Mouse (Mus musculus): ENCODE data around the gene Zfp566.
A peak's percentile ranks its signal among the peaks of the same experiment; 100 is the strongest.

Gene Zfp566

DNA sequence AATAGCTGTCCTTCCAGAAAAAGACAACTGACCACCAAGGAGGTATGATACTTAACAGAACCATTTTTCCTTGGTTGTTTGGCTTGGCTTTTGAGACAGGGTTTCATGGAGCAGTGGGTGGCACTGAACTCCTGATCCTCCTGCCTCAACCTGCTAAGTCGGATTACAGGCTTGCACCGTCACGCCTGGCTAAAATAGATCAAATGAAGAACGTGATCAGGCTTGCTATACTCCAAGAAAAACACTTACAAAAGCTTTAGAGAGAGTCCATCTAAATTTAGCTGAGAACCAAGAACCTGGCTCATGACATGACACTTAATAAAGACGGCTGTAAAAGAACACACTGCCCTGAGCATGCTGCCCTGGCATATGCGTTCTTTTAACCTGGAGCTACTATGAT lies 30.0 kb downstream of the Zfp566 start:
- no peak for DNase-seq (ENCODE audit: low read depth, low spot score)

DNA sequence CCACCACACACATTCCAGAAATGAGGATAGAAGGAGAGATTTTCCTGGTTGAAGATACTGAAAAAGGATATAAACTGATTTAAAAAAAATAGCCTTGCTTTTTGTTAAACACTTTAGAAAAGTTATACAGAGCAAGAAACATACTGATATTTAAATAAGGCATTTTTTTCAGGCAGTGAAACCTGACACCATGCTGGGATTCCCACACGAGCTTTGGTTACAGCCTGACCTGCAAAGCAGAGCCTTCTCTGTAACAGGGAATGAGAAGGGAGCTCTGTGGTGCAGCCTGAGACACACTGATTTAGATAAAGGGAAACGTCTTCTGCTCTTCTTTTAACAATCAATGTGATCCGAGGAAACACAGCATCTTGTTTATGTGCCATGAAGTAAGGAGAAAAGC lies 36.7 kb downstream of the Zfp566 start:
- peak; percentile 45 for DNase-seq (ENCODE audit: low read depth, low spot score)

DNA sequence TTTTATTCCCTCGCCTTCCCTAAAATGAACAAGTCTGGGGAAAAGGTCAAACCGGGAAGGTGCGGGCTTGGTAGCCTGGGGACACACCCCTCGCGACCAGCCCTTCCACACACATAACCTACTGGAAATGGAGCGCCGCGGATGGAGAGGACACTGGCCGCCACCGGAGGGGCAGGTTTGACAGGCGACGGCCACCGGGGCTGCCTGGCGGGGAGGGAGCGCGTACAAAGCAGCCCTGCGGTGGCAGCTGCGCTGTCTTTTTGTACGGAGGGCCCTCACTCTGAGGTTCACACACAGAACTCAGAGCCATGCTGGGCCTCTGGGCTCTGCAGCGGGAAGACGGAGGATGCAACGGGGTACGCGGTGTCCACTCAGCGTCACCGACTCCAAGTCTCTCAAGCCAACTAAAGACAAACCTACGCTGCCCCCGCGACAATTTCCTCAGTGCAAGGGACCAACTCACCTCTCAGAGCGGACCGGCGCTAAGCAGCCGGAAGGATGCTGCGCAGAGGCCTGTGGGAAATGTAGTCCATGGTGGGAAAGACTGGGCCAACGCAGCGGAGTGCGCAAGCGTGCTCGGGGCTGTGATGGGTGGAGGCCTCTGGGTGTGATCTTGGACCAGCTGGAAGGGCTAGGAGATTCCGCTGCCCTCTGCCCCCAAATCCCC lies 39.3 kb downstream of the Zfp566 start, which contains the start of gene Zfp14:
Gene Zfp14 (minus strand): TSS at position 499 of the 667 bp plus-strand sequence.
- DNase-seq (ENCODE audit: low read depth, low spot score): peak; percentile 81

DNA sequence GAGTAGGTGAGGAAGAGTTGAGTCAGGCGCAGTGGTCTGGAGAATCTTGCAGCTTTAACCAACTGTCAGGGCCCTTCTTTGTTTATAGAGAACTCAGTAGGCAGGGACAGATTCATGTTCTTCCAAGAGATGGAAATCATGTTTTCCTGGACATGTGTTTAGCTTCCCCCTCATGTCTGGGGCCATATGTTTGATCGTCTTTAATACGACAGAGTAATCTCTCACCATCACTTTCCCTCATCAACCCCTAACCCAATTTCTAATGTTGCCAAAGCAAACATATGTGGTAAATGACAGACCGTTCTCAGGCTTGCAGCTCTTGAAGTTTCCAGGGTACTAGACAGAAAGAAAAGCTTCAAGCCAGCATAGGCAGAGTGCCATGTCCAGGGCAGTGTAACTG lies 42.2 kb downstream of the Zfp566 start:
- DNase-seq (ENCODE audit: low read depth, low spot score): no peak

DNA sequence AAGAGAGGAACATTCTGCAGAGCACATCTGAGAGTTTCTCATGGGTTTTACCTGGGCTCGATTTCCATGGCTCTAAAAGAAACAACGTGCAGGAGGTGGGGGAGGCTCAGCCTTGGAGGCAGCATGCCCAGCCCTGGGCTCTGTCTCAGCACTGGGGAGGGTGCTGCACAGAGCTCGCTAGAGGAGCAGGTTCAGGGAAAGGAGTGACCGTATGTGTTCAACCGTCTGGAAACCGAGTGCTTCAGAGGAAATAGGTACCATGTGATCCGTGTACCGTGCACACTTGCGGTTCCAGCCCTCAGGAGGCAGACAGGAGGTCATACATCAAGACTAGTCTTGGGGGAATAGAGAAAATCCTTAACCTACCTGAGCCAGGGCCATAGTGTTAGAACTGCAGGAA lies 46.0 kb downstream of the Zfp566 start:
- no peak for DNase-seq (ENCODE audit: low read depth, low spot score)

DNA sequence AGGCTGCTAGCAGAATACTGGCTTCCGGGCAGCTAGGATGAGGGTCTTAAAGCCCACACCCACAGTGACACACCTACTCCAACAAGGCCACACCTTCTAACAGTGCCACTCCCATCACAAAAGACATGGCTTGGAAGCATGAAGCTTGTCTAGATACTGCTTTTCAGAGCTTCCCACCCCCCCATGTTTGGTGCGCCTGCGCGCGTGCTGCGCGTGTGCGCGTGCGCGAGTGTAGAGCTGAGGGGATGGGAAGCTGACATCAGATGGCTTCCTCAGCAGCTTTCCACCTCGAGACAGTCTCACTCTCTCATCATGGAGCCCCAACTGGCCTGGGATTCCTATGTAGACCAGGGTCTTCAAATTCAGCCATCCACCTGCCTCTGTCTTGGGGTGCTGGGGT lies 56.0 kb downstream of the Zfp566 start:
- no peak for DNase-seq (ENCODE audit: low read depth, low spot score)

DNA sequence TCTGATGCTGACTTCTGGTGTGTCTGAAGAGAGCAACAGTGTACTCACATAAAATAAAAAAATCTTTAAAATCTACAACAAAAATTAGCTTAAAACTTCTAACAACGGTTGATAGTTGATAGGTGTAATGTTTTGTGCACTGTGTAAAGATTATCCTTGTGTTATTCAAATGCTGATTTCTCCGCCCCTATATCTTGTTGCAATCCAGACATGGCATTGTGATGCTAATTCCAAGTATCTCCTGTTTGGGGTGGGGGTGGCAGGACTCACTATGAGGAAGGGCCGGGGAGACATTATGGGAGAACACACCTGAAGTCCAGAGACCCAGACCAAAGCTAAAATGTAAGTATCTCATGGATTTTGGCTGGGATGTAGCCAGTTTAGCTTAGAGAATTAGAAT lies 58.9 kb downstream of the Zfp566 start:
- DNase-seq (ENCODE audit: low read depth, low spot score): no peak

DNA sequence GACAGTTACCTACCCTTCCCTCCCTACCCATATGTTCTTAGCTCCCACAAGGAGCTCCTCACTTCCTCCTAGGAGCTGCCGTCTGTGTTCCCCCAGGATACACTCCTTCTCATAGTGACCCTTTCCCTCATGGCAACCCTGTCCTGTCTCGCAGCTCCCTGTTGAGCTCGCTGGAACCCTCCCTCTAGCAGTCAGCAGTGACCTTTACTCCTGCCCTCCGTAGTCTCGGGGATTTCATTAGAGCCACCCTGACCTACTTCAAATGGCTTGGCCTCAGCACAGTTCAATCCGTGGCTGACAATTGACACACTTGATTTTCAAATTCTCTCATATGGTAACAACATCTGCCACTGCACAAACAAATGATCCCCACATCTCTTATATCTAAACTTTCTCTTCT lies 59.6 kb downstream of the Zfp566 start:
- DNase-seq (ENCODE audit: low read depth, low spot score): no peak

DNA sequence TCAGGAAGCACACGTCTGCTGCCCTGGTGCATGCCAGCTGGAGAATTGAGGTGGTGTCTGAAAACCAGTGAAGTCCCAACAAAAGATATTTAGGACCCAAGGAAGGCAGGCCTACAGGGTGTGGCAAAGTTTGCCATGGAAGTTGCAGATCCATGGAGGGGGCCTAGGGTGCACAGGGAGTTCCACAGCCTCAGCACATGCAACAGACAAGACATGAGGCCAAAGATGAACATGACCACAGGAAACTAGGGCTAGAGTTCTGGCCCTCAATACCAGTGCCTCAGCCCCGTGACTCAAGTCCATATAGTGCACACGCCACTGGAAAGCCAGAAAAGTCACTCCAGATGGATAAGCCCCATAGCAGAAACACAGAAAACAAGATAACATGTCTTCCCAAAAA lies 61.8 kb downstream of the Zfp566 start:
- no peak for DNase-seq (ENCODE audit: low read depth, low spot score)
